Mouse (Mus musculus) heart, adult 18-20 months (tissue): ENCODE data around the gene Tmem163. TPM values are rescaled to one million over a fixed set of nuclear protein-coding genes. Genes with fewer than 3 reads are reported as not detected.

Source experiments
- total RNA-seq, 2 experiments: library from RNA; stranded (reverse); gene quantifications; 2 replicates each; pipeline ENCODE4 v1.2.3; 2021

Gene Tmem163
- total RNA-seq, 2 experiments from 2014 or later: 6.3 to 7.8 TPM

Other genes with a start within 250 kb of the Tmem163 start
- gene Acmsd, start 49.9 kb upstream of the Tmem163 start, total RNA-seq: not detected
- 10 to 100 TPM; 18.1 to 21.1 TPM for gene Ccnt2, start 94.6 kb upstream of the Tmem163 start, total RNA-seq
- gene Map3k19, start 175.5 kb upstream of the Tmem163 start, total RNA-seq: under 1 TPM in 1 of 2 experiments, not detected in 1; 0.28 TPM
- 10 to 100 TPM; 37.0 to 40.4 TPM for gene Rab3gap1, start 189.2 kb upstream of the Tmem163 start, total RNA-seq